Mouse (Mus musculus) left cerebral cortex, postnatal 10 days (tissue): Measurements from ENCODE around the gene Ncoa3. TPM values are rescaled to one million over a fixed set of nuclear protein-coding genes. Genes with fewer than 3 reads are reported as not detected.

Experiments used
- DNase-seq, 2 experiments: peaks; one replicate each; pipeline ENCODE4 v3.0.0; 2021 to 2022; ENCODE audit warnings: low spot score in 2 of 2, mixed read lengths in 1 of 2; ENCODE audit errors: extremely low spot score in 1 of 2
- intact Hi-C: fragments of 180-260 bp; cut with DNase I; formaldehyde crosslinking; loops from one replicate; pipeline ENCODE4 v1.15.1; 2025
- total RNA-seq, 2 experiments: library from RNA; stranded (reverse); gene quantifications; 2 replicates each; pipeline ENCODE4 v1.2.3; 2021

Gene Ncoa3
- total RNA-seq, 2 experiments from 2014 or later, result 31.7 to 34.3 TPM

DNA sequence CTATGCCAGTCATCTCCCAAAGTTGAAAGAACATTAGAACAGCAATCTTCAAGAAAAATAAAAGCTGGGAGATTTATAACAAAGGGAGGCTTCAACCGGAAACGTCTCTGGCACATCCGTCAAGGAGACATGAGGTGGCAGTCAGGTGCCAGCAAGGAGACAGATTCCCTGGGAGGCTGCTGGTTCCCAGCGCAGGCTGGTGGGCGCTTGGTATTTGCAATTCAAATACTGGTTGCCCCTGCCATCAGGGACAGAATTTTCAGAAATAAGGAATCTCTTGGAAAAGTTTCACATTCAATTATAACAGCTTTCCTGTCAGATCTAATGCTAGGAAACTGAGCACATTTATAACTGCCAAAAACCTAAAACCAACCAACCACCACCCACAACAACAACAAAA is 115.5 kb downstream of the Ncoa3 start:
- peak in 1 of 2 experiments; percentile 38 for DNase-seq
- intact Hi-C loops, result loop anchor here (2.0 to 5.0 kb wide), 3 partner anchors 44 to 457 kb away; no protein-coding TSS in a partner anchor

DNA sequence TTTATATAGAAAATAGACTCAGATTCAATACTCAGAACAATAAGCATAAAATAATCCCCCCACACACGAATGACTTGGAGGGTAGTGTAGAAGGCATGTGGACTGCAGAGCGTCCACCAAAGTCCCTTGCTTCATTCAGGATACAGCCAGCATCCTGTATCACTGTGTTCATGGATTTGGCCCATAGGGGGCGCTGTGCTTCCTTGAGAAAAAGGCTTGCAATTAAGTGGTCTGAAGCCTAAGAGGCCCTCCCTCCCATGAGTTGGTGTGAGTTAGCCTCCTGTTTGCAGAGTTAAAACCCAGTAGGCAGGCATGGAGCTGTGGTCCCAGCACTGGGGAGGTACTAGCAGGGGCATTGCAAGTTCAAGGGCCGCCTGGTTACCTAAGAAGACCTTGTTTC is 115.9 kb downstream of the Ncoa3 start:
- DNase-seq, result peak; percentile 85 to 89
- intact Hi-C loops, result loop anchor here (2.0 to 5.0 kb wide), 3 partner anchors 44 to 456 kb away; no protein-coding TSS in a partner anchor

DNA sequence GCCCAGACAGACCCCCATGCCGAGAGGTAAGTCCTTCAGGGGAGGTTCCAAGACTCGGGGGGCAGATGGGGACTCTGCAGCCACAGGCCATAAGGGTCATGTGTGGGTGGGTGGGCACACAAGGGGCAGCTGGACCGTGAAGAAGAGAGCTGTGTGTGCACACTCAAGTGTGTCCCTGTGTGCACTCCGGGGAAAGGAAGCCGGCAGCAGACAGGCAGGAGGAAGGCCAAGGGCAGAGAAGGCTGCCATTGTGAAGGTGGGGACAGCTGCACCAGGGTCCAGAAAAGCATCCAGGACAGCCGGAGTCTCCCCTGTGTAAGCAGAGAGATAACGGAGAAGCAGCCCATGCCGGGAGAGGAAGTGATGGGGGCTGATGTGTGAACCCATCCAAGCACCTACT is 118.3 kb downstream of the Ncoa3 start:
- no peak for DNase-seq
- intact Hi-C loops, result no loop called here

DNA sequence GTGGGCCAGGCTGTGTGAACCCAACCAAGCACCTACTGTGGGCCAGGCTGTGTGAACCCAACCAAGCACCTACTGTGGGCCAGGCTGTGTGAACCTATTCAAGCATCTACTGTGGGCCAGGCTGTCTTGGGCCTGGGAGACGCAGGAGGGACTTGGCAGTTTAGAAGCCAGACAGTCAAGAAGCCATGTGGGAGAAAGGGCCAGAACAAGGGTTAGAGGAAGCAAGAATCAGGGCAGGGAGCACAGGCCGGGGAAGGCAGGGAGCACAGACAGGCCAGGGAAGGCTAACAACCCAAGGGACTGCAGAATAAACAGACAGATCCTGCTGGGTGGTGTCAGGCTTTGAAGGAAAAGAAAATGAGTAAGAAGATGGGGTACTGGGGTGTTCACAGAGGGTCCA is 118.8 kb downstream of the Ncoa3 start:
- intact Hi-C loops, result no loop called here

DNA sequence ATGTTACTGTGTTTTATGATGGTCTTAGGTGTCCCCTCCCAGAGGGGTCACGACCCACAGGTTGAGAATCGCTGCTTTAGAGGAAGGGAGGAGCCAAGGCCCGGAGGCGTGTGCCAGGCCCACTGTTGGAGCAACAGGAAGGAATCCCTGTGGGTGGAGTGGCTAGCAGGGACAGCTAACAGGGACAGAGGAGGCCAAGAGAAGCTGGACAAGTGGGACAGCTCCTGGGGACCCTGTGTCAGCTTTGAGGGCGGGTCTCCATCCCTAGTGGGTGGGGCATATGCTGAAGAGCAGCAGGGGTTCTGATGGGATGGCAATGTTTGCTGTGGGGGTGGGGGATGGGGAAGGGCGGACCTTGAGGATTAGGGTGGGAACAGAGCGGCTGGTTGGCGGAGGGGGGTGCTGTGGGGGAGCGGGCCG is 119.4 kb downstream of the Ncoa3 start:
- no peak for DNase-seq
- intact Hi-C loops, result no loop called here

More for the DNA sequence above, 118.8 kb downstream of the Ncoa3 start:
- no peak for DNase-seq

GRCm38 (mm10) chr2:166112986-166113385 is 120.5 kb downstream of the Ncoa3 start:
- DNase-seq, result no peak
- intact Hi-C loops, result no loop called here

- intact Hi-C loops, result no loop called here
Observed at GRCm38 (mm10) chr2:166115571-166116277, 123.3 kb downstream of the Ncoa3 start.

DNA sequence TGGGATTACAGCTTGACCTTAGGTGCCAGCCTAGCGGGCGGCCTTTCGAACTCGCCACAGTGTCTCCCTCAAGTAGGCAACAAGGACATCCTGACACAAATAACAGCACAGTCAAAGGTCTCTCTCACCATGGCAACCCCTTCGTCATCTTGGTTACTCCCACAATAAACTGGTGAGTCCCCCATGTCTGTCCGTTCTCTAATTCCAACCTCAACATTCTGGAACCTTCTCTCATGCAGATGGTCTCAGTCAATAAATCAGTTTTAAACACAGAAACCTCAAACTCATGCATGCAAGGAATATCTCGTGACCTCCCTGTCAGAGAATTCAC is 123.8 kb downstream of the Ncoa3 start:
- no peak for DNase-seq
- intact Hi-C loops, result no loop called here

More at GRCm38 (mm10) chr2:166115571-166116277, 123.3 kb downstream of the Ncoa3 start:
- no peak for DNase-seq

DNA sequence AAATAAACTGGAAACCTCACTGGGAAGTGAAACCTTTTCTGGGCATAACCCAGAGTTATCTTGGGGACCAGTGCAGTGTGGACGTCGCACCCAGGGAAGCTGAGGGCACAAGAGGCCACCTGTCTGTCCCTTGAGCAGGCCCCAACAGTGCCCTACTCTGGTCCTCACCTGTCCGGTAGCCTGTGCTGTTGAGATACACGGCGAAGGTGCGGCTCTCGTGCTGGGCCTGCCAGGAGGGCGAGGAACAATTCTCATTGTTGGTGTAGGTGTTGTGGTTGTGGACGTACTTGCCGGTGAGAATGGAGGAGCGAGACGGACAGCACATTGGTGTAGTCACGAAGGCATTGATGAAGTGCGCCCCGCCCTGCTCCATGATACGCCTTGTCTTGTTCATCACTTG is 124.3 kb downstream of the Ncoa3 start:
- intact Hi-C loops, result no loop called here
- no peak for DNase-seq

DNA sequence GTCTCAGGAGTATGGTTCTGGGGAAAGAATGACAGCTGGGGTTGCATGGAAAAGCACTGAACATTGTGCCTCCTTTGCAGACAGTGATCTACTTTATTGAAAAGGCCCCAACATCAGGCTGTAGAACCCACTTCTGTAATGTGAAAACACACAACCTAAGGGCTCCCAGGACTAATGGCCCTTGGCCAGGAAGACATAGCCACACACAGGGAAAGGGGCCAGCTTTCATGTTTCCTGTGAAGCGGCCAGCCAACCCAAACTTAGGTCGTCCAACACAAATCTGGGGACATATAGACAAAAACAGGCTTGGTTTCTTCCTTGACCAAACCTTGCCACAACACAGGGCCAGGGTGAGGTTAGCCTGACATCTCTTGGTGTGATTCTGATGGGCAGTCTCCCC is 127.6 kb downstream of the Ncoa3 start:
- intact Hi-C loops, result no loop called here
- DNase-seq, result no peak

GRCm38 (mm10) chr2:166121681-166122355 is 129.4 kb downstream of the Ncoa3 start:
- intact Hi-C loops, result no loop called here
- no peak for DNase-seq

- DNase-seq, result no peak
- intact Hi-C loops, result no loop called here
Observed at GRCm38 (mm10) chr2:166122781-166123180, 130.3 kb downstream of the Ncoa3 start.

Other genes with a start within 250 kb of the Ncoa3 start
- 100 to 1,000 TPM; 101 to 104 TPM for gene Zmynd8, start 93.6 kb upstream of the Ncoa3 start, total RNA-seq
- gene Sulf2, start 163.0 kb downstream of the Ncoa3 start, total RNA-seq, result 100 to 1,000 TPM; 148 to 169 TPM